Mouse (Mus musculus) gastrocnemius, postnatal 10 days (tissue): ENCODE results near the gene Klhl30. TPM values are rescaled to one million over a fixed set of nuclear protein-coding genes. Genes with fewer than 3 reads are reported as not detected.

ENCODE experiments used
- DNase-seq: peaks from one replicate; pipeline ENCODE4 v3.0.0; 2021; ENCODE audit warnings: mixed read lengths
- long read RNA-seq, 2 experiments: library from polyadenylated mRNA; stranded (forward); transcript quantifications; one replicate each; pipeline ENCODE4 v2.0.0; 2021
- total RNA-seq, 2 experiments: library from RNA; stranded (reverse); gene quantifications; 2 replicates each; pipeline ENCODE4 v1.2.3; 2021

Gene Klhl30
- 10 to 100 TPM; 70.3 to 75.2 TPM for total RNA-seq
- long read RNA-seq, experiment 1, transcript Klhl30-201 (8 exons, 3,089 nt), result major isoform, 116 of 157 reads
- long read RNA-seq, experiment 1, partial matches to known transcripts, result 32 of 157 reads
- long read RNA-seq, experiment 1, other reads (novel, unspliced or antisense), result 9 of 157 reads
- long read RNA-seq, experiment 2, transcript Klhl30-201 (8 exons, 3,089 nt), result major isoform, 91 of 130 reads
- long read RNA-seq, experiment 2, partial matches to known transcripts, result 33 of 130 reads
- long read RNA-seq, experiment 2, other reads (novel, unspliced or antisense), result 6 of 130 reads

DNA sequence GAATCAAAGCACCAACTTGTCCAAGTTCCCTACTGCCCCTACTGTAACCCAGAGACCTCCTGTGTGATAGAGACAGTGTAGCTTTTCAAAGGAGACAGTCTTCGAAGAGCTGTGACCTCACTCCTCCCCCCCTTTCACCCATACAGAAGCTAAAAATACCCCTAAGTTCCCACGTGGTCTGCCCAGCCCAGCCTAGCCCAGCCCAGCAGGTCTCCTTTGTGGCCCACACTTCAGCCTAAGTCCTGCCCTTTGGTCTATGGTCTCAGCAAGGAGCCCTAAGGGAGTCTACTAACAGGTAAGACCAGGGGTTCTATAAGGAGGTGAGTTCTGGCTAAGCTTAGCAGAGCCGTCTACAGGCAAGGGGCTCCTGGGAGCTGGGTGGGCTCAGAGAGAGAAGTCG lies at the start of gene Klhl30:
Gene Klhl30 (plus strand): TSS at position 176 of the 400 bp plus-strand sequence.
- DNase-seq, result no peak

DNA sequence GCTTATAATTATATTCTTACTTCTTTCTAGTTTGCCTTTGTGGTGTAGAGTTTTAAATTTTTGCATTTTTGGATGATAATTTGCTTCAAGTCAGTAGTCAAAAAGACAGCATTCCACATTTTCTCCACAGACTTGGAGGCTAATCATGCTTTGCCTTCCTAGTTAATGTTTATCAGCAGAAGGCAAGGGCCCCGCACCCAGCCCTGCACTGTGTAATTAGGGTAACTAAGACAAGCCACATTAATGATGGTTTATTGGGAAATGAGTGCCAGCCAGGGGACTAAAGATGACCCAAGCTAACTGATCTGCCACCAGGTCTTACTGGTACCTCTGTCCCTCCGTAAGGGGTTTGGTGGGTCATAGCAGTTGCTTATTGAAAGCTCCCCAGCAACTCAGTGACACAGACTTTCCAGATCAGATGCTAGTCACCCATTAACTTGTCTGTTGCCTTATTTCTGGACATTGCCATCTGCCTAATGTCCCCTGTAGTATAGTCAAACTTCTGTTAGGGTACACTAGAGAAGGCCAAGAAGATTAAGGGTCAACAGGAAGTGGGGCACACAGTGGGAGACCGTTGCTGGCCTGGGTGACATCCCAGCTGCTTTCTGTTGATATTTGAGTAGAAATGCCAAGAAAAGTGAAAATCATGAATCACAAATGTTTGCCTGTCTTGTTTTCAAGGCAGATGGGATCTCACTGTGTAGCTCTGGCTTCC lies 49.5 kb upstream of the Klhl30 start:
- no peak for DNase-seq

DNA sequence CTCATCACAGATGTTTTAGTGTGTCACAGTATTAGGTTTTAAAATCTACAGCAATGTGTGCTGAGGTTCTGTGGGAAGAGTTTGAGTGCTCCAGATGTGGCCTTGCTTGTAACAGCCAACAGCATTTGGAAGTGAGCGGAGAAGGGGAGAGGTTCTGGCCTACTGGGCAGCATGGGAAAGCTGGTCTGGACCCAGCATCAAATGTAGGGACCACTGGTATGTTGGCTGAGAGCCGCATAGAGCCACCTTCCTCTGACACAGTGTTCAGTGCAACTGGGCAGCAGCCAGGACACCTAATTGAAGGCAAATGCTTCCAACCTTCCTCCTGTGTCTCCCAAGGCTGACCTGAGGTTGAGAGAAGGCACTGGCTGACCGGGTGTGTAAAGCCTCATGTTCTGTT lies 48.8 kb upstream of the Klhl30 start:
- no peak for DNase-seq

DNA sequence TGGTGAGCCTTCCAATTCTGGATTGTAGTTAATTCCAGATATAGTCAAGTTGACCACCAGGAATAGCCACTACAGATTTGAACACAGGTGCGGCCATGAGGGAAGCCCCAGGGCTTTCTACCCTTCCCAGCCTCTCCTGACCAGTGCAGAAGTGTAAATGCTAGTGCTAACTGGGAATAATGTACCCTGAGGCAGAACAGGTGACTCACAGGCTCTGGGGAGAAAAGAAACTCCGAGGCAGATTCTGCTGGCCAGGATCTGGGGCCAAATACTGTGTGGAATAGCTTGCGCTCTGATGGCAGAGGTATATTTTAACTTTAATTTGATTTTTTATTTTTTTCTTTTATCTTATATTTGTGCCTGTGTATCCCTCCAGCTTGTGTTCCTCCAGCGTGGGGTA lies 46.2 kb upstream of the Klhl30 start:
- no peak for DNase-seq

DNA sequence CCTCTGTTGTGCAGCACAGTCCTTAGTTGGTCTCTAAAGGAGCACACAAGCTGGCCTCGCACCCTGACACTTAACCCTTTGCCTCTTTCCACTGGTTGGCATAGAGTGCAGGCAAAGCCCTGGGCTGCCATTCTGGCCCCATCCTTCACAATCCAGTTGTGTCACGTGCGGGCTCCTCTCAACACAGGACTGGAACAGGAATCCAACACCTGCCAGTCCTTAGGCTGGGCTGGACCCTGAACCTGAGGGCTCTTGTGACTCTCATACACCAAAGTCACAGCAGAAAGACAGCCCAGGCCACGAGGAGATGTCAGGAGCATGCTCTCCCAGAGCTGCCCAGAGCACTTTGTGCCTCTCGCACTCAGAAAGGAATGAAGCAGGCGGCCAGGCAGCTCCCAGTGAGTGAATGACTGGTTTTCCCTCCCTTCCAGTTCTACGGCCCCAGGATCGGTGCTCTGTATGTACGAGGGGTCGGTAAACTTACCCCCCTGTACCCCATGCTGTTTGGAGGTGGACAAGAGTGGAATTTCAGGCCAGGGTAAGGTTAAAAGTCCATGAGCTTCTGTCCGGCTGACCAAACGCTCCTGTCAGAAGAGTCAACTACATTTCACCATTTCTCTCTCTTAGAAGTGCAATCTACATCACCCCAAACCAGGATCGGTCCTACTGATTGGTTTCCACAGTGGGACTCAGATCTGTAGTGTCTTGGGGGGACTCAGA lies 41.3 kb upstream of the Klhl30 start:
- DNase-seq, result no peak

DNA sequence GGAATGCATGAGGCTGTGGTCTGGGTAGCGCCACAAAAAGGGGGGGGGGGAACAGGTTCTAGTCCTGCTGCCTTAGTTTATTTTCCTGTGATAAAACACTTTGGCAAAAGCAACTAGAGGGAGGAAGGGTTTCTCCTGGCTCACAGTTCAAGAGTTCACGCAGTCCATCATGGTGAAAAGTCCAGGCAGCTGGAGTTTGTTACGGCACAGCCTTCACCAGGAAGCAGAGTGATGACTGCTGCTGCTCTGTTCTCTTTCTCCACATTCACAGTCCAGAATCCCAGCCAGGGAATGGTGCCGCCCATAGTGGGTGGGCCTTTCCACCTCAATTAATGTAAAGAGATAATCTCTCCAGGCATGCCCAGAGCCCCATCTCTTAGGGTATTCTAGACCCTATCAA lies 38.5 kb upstream of the Klhl30 start:
- no peak for DNase-seq

DNA sequence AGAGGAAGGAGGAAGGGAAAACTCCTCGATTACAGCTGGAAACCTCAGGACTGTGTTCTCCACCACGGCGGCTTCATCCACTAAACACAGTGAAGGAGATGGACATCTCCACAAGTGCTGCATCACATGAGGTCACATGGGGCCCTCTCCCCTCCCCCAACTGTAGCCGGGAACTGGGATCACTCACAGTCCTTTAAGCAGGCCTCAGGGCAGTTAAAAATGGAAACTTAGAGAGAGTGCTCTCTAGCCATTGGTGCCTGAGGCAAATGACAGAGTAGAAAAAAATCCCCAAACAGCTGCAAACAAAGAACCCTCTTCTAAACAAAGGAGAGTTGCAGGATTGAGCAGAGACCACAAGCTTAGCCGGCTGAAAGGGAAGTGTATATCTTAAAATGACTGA lies 37.6 kb upstream of the Klhl30 start:
- no peak for DNase-seq

DNA sequence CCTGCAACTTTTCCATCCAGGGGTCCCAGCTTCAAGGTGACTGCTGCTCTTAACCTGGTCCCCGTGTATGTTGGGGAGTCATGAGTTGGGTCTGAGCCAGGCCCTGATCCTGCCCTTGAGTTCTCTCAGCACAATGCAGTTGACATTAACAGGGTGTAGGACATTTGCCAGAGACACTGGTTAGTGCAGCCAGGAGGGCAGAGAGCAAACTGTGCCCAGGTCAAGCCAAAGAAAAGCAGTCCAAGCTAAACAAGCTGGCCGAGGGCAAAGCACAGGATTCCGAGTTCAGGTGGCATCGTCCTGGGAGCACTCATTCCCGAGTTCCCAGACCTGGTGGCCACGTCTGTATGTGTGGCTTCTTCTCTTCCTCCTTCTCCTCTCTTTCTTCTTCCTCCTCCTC lies 33.2 kb upstream of the Klhl30 start:
- DNase-seq, result no peak

DNA sequence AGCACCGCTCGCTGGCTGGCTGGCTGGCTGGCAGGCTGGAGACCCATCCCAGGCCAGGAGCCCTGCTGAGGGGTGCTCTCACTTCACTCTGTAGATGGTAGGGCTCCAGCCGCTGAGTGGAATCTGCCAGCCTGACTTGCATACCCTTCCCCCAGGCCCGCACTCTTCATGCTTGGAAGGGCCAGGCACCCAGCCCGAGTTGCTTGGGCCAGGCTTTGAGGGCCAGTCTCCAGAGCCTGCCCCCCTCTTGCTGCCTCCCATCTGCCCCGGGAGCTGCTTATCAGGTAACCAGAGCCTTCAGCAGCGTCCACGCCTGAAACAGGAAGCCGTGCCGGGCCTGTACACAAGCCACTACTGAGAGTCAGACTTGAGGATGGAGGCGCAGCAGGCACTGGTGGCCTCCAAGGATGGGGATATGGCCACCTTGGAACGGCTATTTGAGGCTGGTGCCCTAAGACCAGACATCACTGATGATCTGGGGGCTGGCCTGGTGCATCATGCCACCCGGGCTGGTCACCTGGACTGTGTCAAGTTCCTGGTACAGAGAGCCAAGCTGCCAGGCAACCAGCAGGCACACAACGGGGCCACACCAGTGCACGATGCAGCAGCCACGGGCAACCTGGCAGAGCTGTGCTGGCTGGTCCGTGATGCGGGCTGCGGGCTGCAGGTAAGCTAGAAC lies 28.9 kb upstream of the Klhl30 start, which contains the start of gene Espnl:
Gene Espnl (plus strand): TSS at position 316 of the 679 bp plus-strand sequence.
- DNase-seq, result no peak

DNA sequence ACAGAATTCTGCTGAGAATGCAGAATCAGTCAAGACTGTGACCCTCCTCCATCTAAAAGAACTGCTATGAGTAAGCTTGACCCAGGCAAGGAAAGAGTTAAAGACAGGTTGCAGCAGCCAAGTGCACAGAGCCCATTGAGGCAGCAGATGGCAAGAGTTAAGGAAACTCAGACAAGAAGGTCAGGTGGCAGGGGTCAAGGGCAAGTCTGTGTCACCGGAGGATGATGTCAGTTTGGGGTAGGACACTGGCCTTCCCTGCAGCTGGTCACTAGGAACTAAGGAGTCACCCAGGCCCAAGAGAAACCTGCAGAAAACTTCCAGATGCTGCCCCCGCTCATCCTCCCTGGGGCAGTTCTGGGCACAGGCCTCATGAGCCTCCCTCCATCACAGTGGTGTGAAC lies 26.2 kb upstream of the Klhl30 start:
- no peak for DNase-seq

DNA sequence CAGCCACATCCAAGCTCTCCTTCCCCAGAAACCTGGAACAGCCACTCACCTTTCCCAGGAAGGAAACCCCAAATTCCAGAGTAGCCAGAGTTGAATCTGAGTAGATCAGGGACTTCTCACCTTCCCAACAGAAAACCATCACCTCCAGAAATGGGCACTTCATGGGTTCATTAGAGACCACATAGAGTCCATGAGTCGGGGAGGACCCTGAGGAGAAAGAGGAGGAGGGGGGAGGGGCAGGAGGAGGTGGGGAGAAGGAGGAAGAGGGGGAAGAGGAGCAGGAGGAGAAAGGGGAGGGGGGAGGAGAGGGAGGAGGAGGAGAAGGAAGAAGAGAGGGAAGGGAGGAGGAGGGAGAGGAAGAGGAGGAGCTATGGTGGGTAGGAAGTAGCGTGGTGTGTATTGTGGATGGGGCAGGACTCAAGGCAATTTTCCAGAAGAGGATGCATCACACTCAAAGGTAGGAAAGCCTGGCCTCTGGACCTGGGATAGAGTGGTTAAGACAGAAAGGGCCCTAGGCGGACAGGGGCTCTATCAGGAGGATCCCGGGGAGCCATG lies 25.3 kb upstream of the Klhl30 start:
- DNase-seq, result no peak

DNA sequence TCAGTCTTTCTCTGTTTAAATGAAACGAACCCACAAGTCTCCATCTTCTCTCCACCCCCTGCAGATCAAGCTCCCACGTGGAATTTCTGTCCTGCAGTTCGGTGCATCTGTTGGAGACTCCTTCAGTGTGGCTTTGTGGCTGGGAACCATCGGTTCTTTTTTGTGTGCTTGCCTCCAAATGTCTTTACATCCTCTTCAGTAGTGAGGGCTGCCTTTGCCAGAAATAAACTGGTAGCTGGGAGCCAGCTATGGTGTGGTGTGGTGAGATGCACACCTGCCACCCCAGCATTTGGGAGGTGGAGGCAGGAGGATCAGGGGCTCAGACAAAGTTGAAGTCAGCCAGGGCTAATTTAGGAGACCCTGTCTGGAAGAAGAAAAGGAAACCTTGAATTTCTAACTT lies 18.7 kb upstream of the Klhl30 start:
- no peak for DNase-seq

DNA sequence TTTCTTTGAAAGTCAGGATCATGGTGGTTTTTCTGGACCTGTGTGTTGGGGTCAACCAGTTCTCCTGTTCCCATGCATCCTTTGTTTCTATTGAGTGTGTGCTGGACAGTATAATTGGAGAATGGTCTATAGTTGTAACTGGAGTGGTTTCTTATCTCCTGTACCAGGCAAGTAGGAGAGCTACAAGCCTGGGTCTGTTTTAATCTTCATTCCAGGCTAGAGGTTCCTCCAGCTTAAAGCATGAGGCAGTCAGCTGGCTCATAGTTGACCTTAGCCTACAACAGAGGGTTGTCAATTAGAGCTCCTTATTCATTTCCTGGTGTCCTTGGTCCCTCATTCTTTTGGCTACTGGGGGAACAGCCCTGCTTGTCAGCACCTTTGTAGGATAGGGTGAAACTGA lies 17.2 kb upstream of the Klhl30 start:
- no peak for DNase-seq

DNA sequence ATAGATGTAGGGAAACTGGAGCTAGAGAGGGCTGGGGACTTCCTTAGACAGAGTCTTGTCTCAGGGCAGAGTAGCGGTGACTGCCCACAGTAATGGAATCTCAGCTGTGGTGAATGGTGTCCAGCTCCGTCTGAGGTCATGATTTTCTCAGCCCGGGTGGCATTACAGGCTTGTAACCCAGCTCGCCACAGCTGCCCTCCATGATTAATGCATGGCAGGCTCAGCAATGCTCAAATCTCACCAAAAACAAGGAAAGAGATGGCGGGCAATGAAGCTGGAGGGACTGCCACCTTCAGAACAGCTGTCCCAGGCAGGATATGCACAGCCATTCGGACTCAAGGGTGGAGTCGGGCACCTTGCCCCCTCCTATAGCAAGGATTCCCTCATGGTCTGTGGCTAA lies 13.5 kb upstream of the Klhl30 start:
- no peak for DNase-seq

DNA sequence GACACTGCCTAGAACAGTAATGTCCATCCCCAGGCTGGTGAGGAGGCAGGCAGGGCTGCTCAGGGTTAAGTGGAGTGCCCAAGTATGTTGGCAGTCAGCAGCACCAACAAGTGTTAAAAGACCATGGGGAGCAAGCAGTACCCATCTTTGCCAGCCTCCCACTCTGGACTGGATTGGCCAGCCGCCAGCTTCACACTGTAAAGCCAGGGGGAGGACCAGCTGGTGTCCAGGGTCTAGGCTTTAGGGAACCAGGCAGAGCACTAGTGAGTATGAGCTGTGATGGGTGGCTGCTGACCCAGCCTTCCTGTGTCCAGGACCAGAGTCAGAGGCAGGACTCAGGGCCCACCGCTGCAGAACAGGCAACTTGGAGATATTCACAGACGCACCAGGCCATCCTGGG lies 6.8 kb upstream of the Klhl30 start:
- peak; percentile 46 for DNase-seq

DNA sequence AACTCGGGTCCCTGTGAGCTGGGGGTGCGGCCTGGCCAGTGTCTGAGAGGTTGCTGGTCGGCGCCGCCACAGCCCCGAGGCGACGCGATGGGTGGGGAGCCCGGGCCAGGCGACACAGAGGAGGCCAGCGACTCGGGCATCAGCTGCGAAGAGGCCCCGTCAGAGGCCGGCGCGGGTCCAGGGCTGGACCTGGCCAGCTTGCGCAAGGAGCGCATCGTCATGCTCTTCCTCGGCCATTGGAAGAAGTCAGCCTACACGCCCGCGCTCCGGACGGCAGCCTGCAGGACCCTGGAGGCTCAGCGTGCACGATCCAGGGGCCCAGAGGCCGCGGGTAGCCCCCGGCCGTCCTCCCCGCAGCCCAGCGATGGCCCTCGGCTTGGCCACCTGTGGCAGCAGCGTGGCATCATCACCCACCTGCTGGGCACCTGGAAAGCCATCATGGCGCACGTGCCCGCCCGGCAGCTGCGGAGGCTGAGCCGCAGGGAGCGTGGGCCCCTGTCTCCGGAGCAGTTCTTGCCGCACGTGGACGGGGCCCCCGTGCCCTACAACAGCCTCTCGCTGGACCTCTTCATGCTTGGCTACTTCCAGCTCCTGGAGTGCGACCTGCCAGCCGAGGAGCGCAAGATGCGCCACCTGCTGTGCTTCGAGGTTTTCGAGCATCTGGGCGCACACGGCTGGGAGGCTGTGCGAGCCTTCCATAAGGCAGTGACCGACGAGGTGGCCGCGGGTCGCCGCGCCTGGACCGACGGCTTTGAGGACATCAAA lies 5.7 kb upstream of the Klhl30 start:
- peak; percentile 54 for DNase-seq

DNA sequence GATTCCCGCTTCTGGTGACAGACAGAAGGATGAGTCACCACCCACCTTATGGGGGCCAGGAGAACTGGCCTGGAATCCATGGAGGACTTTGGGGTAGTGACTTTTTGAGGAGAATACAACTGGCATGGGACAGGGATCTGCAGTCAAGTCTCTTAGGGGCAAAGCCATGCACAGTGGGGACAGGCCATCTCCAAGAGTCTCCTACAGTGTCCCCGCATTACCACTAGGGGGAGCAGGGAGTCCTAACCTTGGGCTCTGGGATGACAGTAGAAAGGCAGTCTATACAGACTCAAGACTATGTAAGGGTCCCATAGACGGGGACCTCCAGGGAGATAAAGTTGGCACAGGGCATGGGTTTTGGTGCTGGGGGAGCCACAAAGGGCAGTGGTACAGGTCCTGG lies 3.9 kb upstream of the Klhl30 start:
- peak; percentile 62 for DNase-seq

DNA sequence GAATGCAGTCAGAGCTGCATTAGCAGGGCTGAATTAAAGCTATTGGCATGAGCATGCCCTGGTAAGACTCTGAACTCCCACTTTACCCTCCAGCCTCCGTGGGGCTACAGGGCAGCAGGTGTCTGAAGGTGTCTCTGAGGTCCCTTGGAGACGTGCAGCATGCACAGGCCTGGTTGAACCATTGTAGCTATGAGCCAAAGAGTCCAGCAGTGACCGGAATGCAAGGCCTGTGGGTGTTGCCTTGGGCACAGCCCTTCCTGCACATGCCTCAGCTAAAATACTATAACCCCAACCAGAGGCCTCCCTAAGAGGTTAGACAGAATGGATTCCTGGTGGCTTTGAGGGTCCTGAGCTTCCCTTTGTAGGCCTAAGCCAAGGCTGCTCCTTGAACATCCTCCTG lies 433 bp downstream of the Klhl30 start:
- DNase-seq, result no peak

DNA sequence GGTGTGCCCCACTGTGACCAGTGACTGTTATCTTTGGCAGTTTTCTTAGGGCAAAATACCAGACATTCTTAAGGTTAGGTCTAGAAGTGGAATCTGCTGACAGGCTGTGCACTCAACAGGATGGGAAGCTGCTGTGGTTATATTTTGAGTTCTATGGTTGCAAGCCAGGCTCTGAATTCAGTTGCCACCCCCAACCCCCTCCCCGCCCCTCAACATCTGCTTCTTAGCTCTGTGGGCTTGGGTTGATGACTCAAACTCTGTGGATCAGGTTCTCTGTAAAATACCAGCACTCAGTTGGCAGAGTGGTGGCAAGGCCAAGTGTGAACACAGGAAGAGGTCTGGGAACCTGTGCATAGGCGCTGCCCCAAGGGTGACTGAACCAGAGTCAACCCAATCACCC lies 1.5 kb downstream of the Klhl30 start:
- no peak for DNase-seq

DNA sequence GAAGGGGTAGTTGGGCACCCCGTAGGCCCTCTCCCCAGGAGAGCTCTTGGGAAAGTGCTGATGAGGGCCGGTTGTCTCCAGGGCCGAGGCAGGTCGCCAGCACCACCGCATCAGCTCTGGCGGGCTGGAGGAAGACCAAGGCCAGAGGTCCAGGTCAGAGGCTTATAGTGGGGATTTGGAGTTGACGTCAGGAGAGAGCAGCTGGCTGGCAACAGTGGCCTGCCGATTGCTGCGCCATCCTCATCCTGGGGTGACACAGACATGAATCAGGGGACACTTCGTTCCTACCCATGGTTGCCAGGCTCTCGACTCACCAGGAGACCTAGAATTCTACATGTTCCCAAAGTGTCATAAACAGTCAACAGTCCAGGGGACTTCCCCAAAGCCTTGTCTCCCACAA lies 5.3 kb downstream of the Klhl30 start:
- DNase-seq, result no peak

DNA sequence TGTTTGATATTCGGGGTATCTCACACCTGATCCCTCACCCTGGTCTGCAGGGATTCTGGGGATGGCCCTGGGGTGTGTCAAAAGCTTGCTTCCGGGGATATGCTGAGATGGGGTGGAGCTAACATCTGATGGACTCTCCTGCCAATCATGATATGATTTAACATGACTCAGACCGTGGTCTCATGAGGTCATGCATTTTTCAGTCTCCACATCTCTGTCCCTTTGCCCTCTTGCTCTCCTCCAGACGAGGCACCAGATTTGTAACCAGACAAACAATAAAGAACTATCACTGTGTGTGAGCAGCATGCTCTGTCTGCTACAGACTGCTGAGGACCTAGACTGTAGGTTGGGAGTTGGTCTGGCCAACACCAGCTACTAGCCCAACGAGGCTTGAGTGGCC lies 11.3 kb downstream of the Klhl30 start:
- no peak for DNase-seq
